Mouse (Mus musculus): ENCODE measurements at regions not wholly inside any gene's neighbourhood (a gene's known extent, or its start where the extent isn't known, plus 50 kb on each side); places are given as distances from the start of the nearest gene placed in this dataset.
A peak's percentile ranks its signal among the peaks of the same experiment; 100 is the strongest.
"Not testable (repeated sequence)": the region's sequence is repeated elsewhere in the genome, so short reads cannot be mapped to it uniquely, and the experiment has no call there.

DNA sequence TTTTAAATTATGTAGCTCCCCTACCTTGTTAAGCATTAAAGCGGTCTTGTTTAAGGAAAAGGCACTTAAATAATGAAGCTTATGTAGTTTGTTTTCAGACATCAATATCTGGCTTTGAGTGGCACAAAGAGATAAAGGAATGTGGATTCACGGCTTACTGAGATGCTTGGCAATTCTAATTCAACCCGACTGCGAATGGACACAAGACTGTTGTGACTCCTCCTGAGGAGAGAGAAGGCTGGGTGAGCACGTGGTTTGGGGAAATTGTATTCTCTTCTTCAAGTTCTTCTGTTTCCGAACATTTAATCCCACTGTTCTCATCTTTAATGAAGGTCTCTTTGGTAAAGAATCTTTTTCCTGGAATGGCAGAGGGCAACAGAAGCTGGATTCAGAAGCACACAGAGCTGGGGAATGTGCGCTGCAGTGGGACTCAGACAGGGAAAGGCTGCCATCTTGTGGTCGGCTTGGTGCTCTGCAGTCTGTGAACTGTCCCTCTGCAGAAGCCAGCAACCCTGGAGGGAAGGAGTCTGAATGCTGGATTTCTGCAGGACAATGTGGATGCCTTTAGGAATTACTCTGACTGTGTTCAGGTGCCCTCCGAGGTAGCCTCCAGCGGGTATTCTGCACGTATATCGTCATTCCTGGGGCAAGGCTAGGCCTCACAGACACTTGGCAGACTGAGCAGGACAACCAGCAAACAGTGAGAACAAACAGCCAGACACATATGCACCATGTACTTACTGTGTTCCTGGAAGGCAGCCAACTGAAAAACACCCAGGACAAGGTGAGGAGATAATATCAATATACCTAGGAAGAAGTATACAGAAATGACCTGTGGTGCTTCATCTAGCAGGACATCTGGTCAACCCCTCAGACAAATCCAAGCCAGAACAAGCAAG is 54.0 kb upstream of the Pax1 start:
- Histone ChIP-seq H3K4me2 (replicated peaks) (no peak overlapping the region), H3K4me3 (replicated peaks) (no peak overlapping the region), H3K27me3 (0 out of 2 replicates have a peak, but pooled peaks cover 15% of the 10 kb centered on the region), H3K4me1 (no peaks in the 10 kb centered on the region), H3K27ac (replicated peaks) (no peak overlapping the region), H3K9me3 (replicated peaks) (no peaks in the 10 kb centered on the region), H3K36me3 (no peaks in the 10 kb centered on the region), H3K9ac (no peak overlapping the region)
- 19% methylated on average over 12 of the region's 12 CpGs for WGBS
- no peak for ATAC-seq (ENCODE audit: insufficient number of reproducible peaks, low FRiP score, low TSS enrichment, low read depth)

DNA sequence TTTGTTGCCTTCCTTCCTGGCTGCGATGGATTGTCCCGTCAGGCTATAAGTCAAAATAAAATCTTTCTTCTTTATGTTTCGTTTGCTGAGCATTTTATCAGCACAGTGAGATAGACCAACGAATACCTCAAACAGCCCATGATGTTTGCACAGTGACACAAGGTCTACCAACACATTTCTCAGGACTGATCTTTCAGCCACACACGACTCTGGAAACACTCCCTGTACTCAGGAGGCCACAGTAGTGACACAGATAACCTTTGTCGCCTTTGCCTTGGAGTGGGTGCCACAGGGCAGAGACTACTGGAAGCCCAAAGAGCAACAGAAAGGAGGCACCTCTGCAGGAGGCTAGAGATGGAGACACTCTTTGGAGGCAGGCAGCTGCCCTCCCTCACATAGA is 55.0 kb upstream of the Pax1 start:
- Histone ChIP-seq H3K4me2 (replicated peaks) (no peak overlapping the region), H3K4me1 (no peaks in the 10 kb centered on the region), H3K9me3 (replicated peaks) (no peaks in the 10 kb centered on the region), H3K27me3 (0 out of 2 replicates have a peak, but pooled peaks cover 10% of the 10 kb centered on the region), H3K9ac (no peak overlapping the region), H3K27ac (replicated peaks) (no peak overlapping the region), H3K36me3 (no peaks in the 10 kb centered on the region), H3K4me3 (replicated peaks) (no peak overlapping the region)
- ATAC-seq (ENCODE audit: insufficient number of reproducible peaks, low FRiP score, low TSS enrichment, low read depth): no peak
- 80% methylated on average over 6 of the region's 6 CpGs for WGBS

DNA sequence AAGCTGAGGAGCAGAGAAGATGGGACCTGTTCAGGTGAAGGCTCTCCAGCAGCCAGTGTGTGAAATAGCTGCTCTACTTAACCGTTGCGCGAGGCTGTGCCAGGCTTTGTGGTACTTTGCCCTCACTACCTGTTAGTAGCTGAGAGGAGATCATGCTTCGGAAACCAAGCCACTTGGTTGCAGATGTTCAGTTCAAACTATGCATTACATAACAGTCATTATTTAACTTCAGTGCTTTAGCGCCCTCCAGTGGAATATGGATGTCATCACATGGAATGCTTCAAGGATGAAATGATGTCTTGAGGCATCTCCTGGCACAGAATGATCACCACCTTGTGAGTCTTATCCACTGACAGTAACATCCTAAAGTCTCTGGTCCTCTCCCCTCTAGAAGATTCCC is 56.5 kb upstream of the Pax1 start:
- no peak overlapping the region for H3K4me2 ChIP-seq (replicated peaks)
- WGBS: 20% methylated on average over 5 of the region's 5 CpGs
- H3K9ac ChIP-seq: no peak overlapping the region
- no peaks in the 10 kb centered on the region for H3K36me3 ChIP-seq
- no peak overlapping the region for H3K4me3 ChIP-seq (replicated peaks)
- H3K27me3 ChIP-seq: 0 out of 2 replicates have a peak, but pooled peaks cover 10% of the 10 kb centered on the region
- H3K4me1 ChIP-seq: no peaks in the 10 kb centered on the region
- no peaks in the 10 kb centered on the region for H3K9me3 ChIP-seq (replicated peaks)
- no peak overlapping the region for H3K27ac ChIP-seq (replicated peaks)
- no peak for ATAC-seq (ENCODE audit: insufficient number of reproducible peaks, low FRiP score, low TSS enrichment, low read depth)

DNA sequence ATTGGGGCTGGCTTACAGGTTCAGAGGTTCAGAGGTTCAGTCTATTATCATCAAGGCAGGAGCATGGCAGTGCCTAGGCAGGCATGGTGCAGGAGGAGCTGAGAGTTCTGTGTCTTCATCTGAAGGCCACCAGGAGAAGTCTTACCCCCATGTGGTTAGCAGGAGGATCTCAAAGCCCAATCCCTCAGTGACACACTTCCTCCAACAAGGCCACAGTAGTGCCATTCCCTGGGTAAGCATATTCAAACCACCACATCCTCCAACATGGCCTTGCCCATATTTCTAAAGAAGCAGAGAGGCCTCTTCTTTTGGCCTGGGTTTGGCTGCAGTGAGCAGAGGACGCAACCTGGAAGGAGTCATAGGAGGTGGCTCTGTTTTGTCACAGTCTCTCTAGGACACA is 61.2 kb upstream of the Pax1 start:
- H3K4me3 ChIP-seq (replicated peaks): no peak overlapping the region
- no peak for ATAC-seq (ENCODE audit: insufficient number of reproducible peaks, low FRiP score, low TSS enrichment, low read depth)
- H3K36me3 ChIP-seq: no peaks in the 10 kb centered on the region
- H3K9me3 ChIP-seq (replicated peaks): no peaks in the 10 kb centered on the region
- H3K4me2 ChIP-seq (replicated peaks): no peak overlapping the region
- no peak overlapping the region for H3K27ac ChIP-seq (replicated peaks)
- H3K9ac ChIP-seq: no peak overlapping the region
- 96% methylated on average over 1 of the region's 1 CpGs for WGBS
- 0 out of 2 replicates have a peak, but pooled peaks cover 1% of the 10 kb centered on the region for H3K27me3 ChIP-seq
- H3K4me1 ChIP-seq: 0 out of 2 replicates have a peak, but pooled peaks cover 3% of the 10 kb centered on the region

DNA sequence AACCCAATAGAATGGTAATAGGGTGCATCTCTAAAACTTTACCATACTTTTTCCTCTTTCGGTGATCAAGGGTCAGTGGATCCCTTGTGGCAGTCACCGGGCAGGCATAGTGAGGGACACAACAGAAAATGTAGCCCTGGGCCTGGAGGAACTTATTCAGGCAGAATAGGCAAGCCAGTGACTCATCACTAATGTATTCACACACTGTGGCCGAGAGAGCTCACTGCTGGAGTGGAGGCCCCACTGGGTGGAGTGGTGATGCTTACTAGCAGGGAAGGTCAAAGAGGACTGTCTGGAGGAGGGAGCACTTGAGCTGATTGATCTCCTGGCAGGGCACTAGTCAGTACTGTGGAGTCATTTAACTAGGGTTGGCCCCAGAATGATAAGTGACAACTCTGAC is 62.4 kb upstream of the Pax1 start:
- no peaks in the 10 kb centered on the region for H3K36me3 ChIP-seq
- WGBS: 67% methylated on average over 3 of the region's 3 CpGs
- H3K4me3 ChIP-seq (replicated peaks): no peak overlapping the region
- 0 out of 2 replicates have a peak, but pooled peaks cover 3% of the 10 kb centered on the region for H3K4me1 ChIP-seq
- no peak for ATAC-seq (ENCODE audit: insufficient number of reproducible peaks, low FRiP score, low TSS enrichment, low read depth)
- H3K4me2 ChIP-seq (replicated peaks): no peak overlapping the region
- H3K9me3 ChIP-seq (replicated peaks): no peaks in the 10 kb centered on the region
- H3K9ac ChIP-seq: no peak overlapping the region
- no peaks in the 10 kb centered on the region for H3K27me3 ChIP-seq
- no peak overlapping the region for H3K27ac ChIP-seq (replicated peaks)

DNA sequence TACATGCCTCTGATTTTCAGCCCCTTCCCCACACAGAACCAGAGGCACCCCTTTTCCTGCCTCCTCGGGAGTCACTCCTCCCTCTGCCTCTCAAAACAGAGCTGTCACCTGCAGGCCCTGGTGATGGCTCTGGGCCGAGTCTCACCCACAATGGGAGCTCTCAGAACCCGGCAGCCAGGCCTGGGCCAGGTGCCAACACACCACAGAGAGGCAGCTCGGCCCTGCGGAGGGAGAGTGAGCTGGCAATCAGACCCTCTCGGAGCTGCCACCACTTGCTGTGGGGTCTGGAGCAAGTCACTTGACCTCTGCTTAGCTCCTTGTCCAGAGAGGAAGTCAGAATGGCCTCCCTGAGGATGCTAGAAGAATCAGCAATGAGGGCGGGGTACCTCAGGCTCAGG is 63.2 kb upstream of the Pax1 start:
- Histone ChIP-seq H3K4me1 (0 out of 2 replicates have a peak, but pooled peaks cover 3% of the 10 kb centered on the region), H3K27ac (replicated peaks) (no peak overlapping the region), H3K9ac (no peak overlapping the region), H3K27me3 (no peaks in the 10 kb centered on the region), H3K9me3 (replicated peaks) (no peaks in the 10 kb centered on the region), H3K4me2 (replicated peaks) (no peak overlapping the region), H3K36me3 (no peaks in the 10 kb centered on the region), H3K4me3 (replicated peaks) (no peak overlapping the region)
- peak; percentile 70 for ATAC-seq (ENCODE audit: insufficient number of reproducible peaks, low FRiP score, low TSS enrichment, low read depth)
- WGBS: 19% methylated on average over 7 of the region's 7 CpGs

DNA sequence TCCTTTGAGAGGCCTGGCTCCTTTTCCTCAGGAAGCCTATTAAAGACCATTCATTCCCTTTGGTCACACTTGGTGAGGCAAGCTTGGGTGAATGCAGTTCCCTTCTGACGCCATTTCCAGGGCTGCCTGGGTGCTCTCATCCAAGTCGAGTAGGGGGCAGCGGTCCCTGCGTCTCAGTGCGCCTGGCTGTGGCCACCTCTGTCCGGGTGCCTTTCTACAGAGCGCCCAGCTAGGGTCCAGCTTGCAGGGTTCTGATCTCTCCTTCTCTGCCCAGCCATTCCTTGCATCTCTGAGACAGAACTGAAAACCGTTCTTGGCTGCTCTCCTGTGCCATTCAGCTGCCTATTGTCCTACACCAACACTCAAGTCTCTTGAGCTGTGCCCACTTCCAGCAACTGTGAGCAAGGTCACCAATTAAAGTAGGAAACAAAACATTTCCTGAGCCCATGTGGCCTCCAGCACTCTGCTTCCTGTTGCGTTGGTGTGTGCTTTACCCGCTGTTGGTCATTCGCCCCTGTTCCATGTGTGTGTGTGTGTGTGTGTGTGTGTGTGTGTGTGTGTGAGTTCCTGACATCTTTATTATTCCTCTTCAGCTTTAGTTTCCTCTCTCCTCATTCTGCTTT is 63.7 kb upstream of the Pax1 start:
- H3K36me3 ChIP-seq: no peaks in the 10 kb centered on the region
- H3K27ac ChIP-seq (replicated peaks): no peak overlapping the region
- ATAC-seq (ENCODE audit: insufficient number of reproducible peaks, low FRiP score, low TSS enrichment, low read depth): peak; percentile 24; the same call in 1 of the 2 replicates
- no peak overlapping the region for H3K4me2 ChIP-seq (replicated peaks)
- no peaks in the 10 kb centered on the region for H3K9me3 ChIP-seq (replicated peaks)
- H3K4me1 ChIP-seq: 0 out of 2 replicates have a peak, but pooled peaks cover 3% of the 10 kb centered on the region
- H3K9ac ChIP-seq: no peak overlapping the region
- H3K4me3 ChIP-seq (replicated peaks): no peak overlapping the region
- 69% methylated on average over 11 of the region's 11 CpGs for WGBS
- H3K27me3 ChIP-seq: no peaks in the 10 kb centered on the region

DNA sequence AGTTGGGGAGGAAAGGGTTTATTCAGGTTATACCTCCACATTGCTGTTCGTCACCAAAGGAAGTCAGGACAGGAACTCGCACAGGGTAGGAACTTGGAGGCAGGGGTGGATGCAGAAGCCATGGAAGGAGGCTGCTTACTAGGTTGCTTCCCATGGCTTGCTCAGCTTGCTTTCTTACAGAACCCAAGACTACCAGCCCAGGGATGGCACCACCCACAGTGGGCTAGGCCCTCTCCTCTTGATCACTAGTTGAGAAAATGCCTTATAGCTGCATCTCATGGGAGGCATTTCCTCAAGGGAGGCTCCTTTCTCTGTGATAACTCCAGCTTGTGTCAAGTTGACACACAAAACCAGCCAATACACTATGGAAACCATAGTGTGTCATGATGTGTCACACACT is 66.8 kb upstream of the Pax1 start:
- not testable (repeated sequence) for H3K4me2 ChIP-seq (replicated peaks); H3K4me3 ChIP-seq (replicated peaks); H3K4me1 ChIP-seq; H3K27ac ChIP-seq (replicated peaks); H3K27me3 ChIP-seq; H3K36me3 ChIP-seq; ATAC-seq (ENCODE audit: insufficient number of reproducible peaks, low FRiP score, low TSS enrichment, low read depth); H3K9ac ChIP-seq; H3K9me3 ChIP-seq (replicated peaks)
- 79% methylated on average over 2 of the region's 2 CpGs for WGBS

DNA sequence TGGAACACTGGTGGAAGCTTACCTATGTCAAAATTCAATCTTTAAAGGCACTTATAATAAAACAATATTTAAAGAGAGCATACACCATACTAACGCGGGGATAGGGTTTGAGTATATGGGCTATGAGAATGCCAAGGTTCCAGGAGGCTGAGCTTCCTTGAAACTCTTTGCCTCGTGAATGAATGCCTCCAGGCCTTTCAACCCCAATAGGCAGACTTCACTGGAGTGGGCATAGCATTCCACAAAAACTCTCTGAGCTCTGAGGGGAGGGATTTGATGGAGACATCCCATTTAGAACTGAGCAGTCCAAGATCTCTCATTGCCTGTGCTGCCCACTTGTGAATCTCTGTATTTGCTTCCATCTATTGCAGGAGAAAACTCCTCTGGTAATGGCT is 68.4 kb upstream of the Pax1 start:
- WGBS: 50% methylated on average over 3 of the region's 3 CpGs
- Histone ChIP-seq H3K4me3 (replicated peaks) (no peak overlapping the region), H3K9ac (no peak overlapping the region), H3K4me2 (replicated peaks) (no peak overlapping the region), H3K4me1 (no peaks in the 10 kb centered on the region), H3K9me3 (replicated peaks) (no peaks in the 10 kb centered on the region), H3K27ac (replicated peaks) (no peak overlapping the region), H3K27me3 (no peaks in the 10 kb centered on the region), H3K36me3 (no peaks in the 10 kb centered on the region)
- no peak for ATAC-seq (ENCODE audit: insufficient number of reproducible peaks, low FRiP score, low TSS enrichment, low read depth)

DNA sequence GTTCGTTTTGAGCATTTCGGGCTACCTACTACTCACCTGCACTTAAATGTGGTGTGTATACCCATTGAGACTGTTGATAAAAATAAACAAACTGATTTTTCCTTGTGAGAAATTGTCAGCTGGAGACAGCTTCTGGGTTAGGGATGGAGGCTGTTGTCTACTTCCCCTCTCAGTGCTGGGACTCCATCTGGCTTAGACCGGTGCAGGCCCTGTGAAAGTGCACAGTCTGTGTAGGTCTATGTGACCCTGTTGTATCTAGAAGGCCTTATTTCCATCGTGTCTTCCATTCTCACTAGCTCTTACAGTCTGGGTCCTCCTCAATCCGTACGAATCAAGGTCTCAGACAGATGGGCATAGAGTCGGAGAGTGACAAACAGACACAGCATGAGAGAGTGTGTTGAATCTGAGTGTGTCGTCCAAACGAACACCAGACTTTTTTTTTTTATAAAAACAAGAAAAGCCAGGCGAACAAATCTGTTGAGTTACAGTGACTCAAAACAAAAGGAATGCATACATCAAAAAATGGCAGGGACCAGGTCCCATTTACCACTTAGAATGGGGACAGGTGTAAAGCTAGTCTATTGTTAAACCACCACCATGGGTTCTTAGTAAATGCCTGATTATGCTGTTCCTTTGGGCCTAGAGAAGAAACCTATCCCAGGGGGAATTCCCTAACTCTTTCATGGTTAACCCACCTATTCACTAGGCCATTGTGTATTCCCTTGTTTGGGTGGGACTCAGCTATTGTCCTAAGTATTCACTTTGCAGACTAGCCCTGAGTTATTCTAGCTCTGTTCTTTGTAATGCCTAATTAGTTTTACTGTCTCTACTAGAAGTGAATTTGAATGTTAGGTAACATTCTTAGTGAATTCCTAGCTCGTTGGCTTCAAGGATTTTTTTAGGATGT is 69.1 kb upstream of the Pax1 start:
- Histone ChIP-seq H3K4me1 (no peaks in the 10 kb centered on the region), H3K9ac (no peak overlapping the region), H3K36me3 (no peaks in the 10 kb centered on the region), H3K27me3 (no peaks in the 10 kb centered on the region), H3K4me3 (replicated peaks) (no peak overlapping the region), H3K4me2 (replicated peaks) (no peak overlapping the region), H3K27ac (replicated peaks) (no peak overlapping the region), H3K9me3 (replicated peaks) (no peaks in the 10 kb centered on the region)
- ATAC-seq (ENCODE audit: insufficient number of reproducible peaks, low FRiP score, low TSS enrichment, low read depth): no peak
- 45% methylated on average over 11 of the region's 11 CpGs for WGBS

DNA sequence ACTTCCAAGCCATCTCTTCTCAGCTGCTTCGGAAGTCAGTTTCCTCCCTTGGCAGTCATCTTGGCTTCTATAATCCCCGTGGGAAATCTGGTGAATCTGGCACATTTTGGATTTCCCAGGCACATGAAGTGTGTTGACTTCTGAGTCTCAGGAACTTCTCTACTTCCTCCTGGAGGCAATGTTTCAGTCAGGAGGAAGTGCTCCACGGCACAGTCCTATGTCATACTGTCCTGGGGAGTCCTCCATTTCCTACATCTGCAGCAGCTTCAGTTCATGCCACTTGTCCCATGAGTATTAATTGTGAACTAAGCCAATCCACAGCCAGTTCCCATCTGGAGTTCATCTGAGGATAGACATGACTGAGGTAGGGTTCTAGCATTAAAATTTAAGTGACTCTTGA is 78.3 kb upstream of the Pax1 start:
- Histone ChIP-seq H3K9ac (no peak overlapping the region), H3K4me1 (no peaks in the 10 kb centered on the region), H3K36me3 (no peaks in the 10 kb centered on the region), H3K4me3 (replicated peaks) (no peak overlapping the region), H3K9me3 (replicated peaks) (no peaks in the 10 kb centered on the region), H3K27me3 (no peaks in the 10 kb centered on the region), H3K27ac (replicated peaks) (no peak overlapping the region), H3K4me2 (replicated peaks) (no peak overlapping the region)
- ATAC-seq (ENCODE audit: insufficient number of reproducible peaks, low FRiP score, low TSS enrichment, low read depth): no peak
- 56% methylated on average over 3 of the region's 3 CpGs for WGBS

Data from embryonic facial prominence, embryonic 15.5 days (tissue).